Mouse (Mus musculus): ENCODE measurements around the gene Arid1b.

DNA sequence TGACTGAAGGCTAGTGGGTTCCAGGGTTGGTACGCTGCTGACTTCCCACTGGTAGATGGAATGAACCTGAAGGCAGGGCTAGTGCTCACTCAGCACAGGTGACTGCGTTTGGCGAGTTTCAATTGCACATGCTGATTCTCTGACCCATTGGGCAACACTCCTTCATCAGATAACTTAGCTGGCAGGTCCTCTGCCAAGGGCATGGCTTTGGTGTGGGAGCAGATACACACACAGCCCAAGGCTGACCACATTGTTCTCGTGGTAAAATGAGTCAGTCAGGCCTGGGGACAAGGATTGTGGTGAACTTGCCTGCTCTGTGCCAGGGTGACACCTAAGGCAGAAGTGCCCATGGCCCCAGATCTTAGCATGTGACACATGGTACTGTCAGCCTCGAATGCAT lies 100.5 kb downstream of the Arid1b start:
- TF ChIP-seq POLR2A (IDR thresholded peaks at IDR 0.05; ENCODE audit: control insufficient read depth, extremely low read depth, insufficient read depth, low read length, poor library complexity) (no peak), CTCF (IDR thresholded peaks at IDR 0.05; ENCODE audit: borderline replicate concordance, control insufficient read depth, extremely low read depth, insufficient read depth, low read length, poor library complexity) (no peak)
